16 mouse cellular contexts compared by ENCODE assay signal in the genomic region with DNA sequence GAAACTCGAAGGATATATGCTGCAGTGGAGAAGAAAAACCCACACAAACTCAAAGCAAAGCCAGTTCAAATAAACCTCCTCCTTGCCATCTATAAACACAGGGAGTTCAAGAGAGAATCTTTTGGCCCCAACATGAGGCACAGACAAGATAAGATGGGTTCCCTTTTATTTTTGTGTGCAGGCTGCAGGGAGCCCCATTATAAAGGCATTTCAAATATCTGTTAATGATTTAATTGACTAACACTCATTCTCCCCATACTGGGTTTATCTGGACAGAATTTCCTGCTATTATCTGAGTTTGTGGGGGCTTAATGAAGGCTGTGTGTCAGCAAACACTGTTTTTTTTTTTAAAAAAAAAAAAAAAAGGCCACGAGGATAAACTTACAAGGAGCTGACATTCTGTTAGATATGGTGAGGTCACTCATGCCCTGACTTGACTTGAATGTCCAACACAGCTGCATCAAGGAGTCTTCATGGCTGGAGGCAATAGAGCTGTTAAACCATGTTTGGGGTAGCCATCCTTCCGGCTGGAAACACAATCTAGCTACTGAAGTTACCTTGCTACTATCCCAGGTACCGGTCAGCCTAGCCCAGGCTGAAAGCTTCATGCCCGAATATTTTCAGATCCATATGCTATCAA.
A peak's percentile ranks its signal among the peaks of the same experiment; 100 is the strongest.
DNase-seq lines count a peak whose midpoint lies in the region; ATAC-seq and TF ChIP-seq lines count a peak whose summit lies in the region.
"Had no signal": no experiment of that assay in that cellular context is flagged by ENCODE, and none has a peak within 500 bp of the region (broad histone marks: within the 10 kb centered on the region; RNA-seq: fewer than 3 reads in every experiment).

No protein-coding gene starts in this region.

- H3K4me1 ChIP-seq in heart, embryonic 14.5 days (ENCODE audit: control insufficient read depth in 2 of 2, insufficient read depth in 2 of 2, low read length in 2 of 2) = peaks cover 17 to 18% of the 10 kb centered on the region in 2 experiments; a peak in 3 of 4 replicates
- H3K4me1 ChIP-seq in liver, embryonic 11.5 days (replicated peaks; ENCODE audit: control insufficient read depth, insufficient read depth, low read length) = peaks cover 3% of the 10 kb centered on the region; the same call in 1 of the 2 replicates
- H3K4me1 ChIP-seq in liver, embryonic 12.5 days = no peaks in the 10 kb centered on the region
- H3K4me1 ChIP-seq in embryonic facial prominence, embryonic 14.5 days (ENCODE audit: control insufficient read depth, insufficient read depth, low read length) = peaks cover 22% of the 10 kb centered on the region
- peaks cover 36% of the 10 kb centered on the region for H3K4me1 ChIP-seq in limb, embryonic 14.5 days (ENCODE audit: control insufficient read depth, insufficient read depth, low read length)

- H3K4me2 ChIP-seq in heart, embryonic 14.5 days (ENCODE audit: low read length) = no peak overlapping the region; the same call in 1 of the 2 replicates
- H3K4me2 ChIP-seq in liver, embryonic 11.5 days = no peak overlapping the region
- H3K4me2 ChIP-seq in liver, embryonic 12.5 days = no peak overlapping the region
- no peak overlapping the region for H3K4me2 ChIP-seq in embryonic facial prominence, embryonic 14.5 days (ENCODE audit: low read depth, low read length)
- H3K4me2 ChIP-seq in limb, embryonic 14.5 days (replicated peaks; ENCODE audit: low read depth, low read length, severe bottlenecking) = no peak overlapping the region
- H3K4me2 ChIP-seq: hindbrain, embryonic 14.5 days had no signal

- H3K9ac ChIP-seq in heart, embryonic 14.5 days (ENCODE audit: low read length) = no peak overlapping the region
- no peak overlapping the region for H3K9ac ChIP-seq in liver, embryonic 11.5 days (ENCODE audit: low read depth, low read length)
- no peak overlapping the region for H3K9ac ChIP-seq in liver, embryonic 12.5 days
- H3K9ac ChIP-seq in embryonic facial prominence, embryonic 14.5 days (ENCODE audit: low read depth, low read length) = no peak overlapping the region
- no peak overlapping the region for H3K9ac ChIP-seq in limb, embryonic 14.5 days (ENCODE audit: low read depth, low read length, severe bottlenecking)
- H3K9ac ChIP-seq: hindbrain, embryonic 14.5 days had no signal

- 41% methylated on average over 5 of the region's 5 CpGs for WGBS in heart, embryonic 14.5 days
- 41% methylated on average over 5 of the region's 5 CpGs for WGBS in liver, embryonic 11.5 days
- 43% methylated on average over 5 of the region's 5 CpGs for WGBS in liver, embryonic 12.5 days (ENCODE audit: insufficient replicate concordance)
- WGBS in embryonic facial prominence, embryonic 14.5 days = 29% methylated on average over 5 of the region's 5 CpGs
- 37% methylated on average over 5 of the region's 5 CpGs for WGBS in limb, embryonic 14.5 days

- H3K27me3 ChIP-seq in heart, embryonic 14.5 days (ENCODE audit: control insufficient read depth, insufficient read depth, low read length) = no peaks in the 10 kb centered on the region
- H3K27me3 ChIP-seq in liver, embryonic 11.5 days (replicated peaks; ENCODE audit: control insufficient read depth, insufficient read depth, low read length) = no peaks in the 10 kb centered on the region
- H3K27me3 ChIP-seq in liver, embryonic 12.5 days (replicated peaks) = no peaks in the 10 kb centered on the region
- no peaks in the 10 kb centered on the region for H3K27me3 ChIP-seq in embryonic facial prominence, embryonic 14.5 days (replicated peaks; ENCODE audit: control insufficient read depth, insufficient read depth, low read length)
- H3K27me3 ChIP-seq in limb, embryonic 14.5 days (ENCODE audit: control insufficient read depth, insufficient read depth, low read length) = no peaks in the 10 kb centered on the region

- 0 out of 2 replicates have a peak, but pooled peaks have one; percentile 3 for ATAC-seq in heart, embryonic 14.5 days (ENCODE audit: insufficient number of reproducible peaks, insufficient read depth, low FRiP score, low read depth)
- ATAC-seq in liver, embryonic 11.5 days (replicated peaks; ENCODE audit: low FRiP score) = no peak
- no peak for ATAC-seq in liver, embryonic 12.5 days
- ATAC-seq in embryonic facial prominence, embryonic 14.5 days (ENCODE audit: low read depth) = no peak
- no peak for ATAC-seq in limb, embryonic 14.5 days (ENCODE audit: low FRiP score, low read depth)

- H3K4me3 ChIP-seq in heart, embryonic 14.5 days (ENCODE audit: control insufficient read depth in 1 of 2, insufficient read depth in 1 of 2, low read depth in 1 of 2, low read length in 2 of 2) = no peak overlapping the region
- no peak overlapping the region for H3K4me3 ChIP-seq in liver, embryonic 11.5 days (ENCODE audit: low read depth, low read length)
- H3K4me3 ChIP-seq in liver, embryonic 12.5 days = no peak overlapping the region
- H3K4me3 ChIP-seq in embryonic facial prominence, embryonic 14.5 days (ENCODE audit: low read depth, low read length) = no peak overlapping the region
- no peak overlapping the region for H3K4me3 ChIP-seq in limb, embryonic 14.5 days (replicated peaks; ENCODE audit: low read length)
- H3K4me3 ChIP-seq: erythroblast, embryonic 14.5 days had no signal

- peak overlapping the region; percentile 42 to 67 for H3K27ac ChIP-seq in heart, embryonic 14.5 days (replicated peaks in 1 of 2; ENCODE audit: control insufficient read depth in 1 of 2, insufficient read depth in 1 of 2, low read depth in 2 of 2, low read length in 2 of 2)
- H3K27ac ChIP-seq in liver, embryonic 11.5 days (ENCODE audit: low read depth, low read length) = peak overlapping the region; percentile 52
- H3K27ac ChIP-seq in liver, embryonic 12.5 days = no peak overlapping the region
- peak overlapping the region; percentile 59 for H3K27ac ChIP-seq in embryonic facial prominence, embryonic 14.5 days (replicated peaks; ENCODE audit: low read depth, low read length)
- H3K27ac ChIP-seq in limb, embryonic 14.5 days (replicated peaks; ENCODE audit: low read depth, low read length) = peak overlapping the region; percentile 21; the same call in 1 of the 2 replicates
- H3K27ac ChIP-seq: hindbrain, embryonic 14.5 days had no signal

- no peaks in the 10 kb centered on the region for H3K36me3 ChIP-seq in heart, embryonic 14.5 days (ENCODE audit: control insufficient read depth, insufficient read depth, low read length)
- no peaks in the 10 kb centered on the region for H3K36me3 ChIP-seq in liver, embryonic 11.5 days (ENCODE audit: control insufficient read depth, insufficient read depth, low read length)
- no peaks in the 10 kb centered on the region for H3K36me3 ChIP-seq in liver, embryonic 12.5 days
- no peaks in the 10 kb centered on the region for H3K36me3 ChIP-seq in embryonic facial prominence, embryonic 14.5 days (ENCODE audit: control insufficient read depth, insufficient read depth, low read length)
- H3K36me3 ChIP-seq in limb, embryonic 14.5 days (ENCODE audit: control insufficient read depth, insufficient read depth, low read length) = no peaks in the 10 kb centered on the region

- no peak for DNase-seq in heart, adult 9 months (ENCODE audit: low spot score in 2 of 2)
- DNase-seq in liver, embryonic 11.5 days (ENCODE audit: low spot score) = no peak
- no peak for DNase-seq in embryonic facial prominence, embryonic 14.5 days (ENCODE audit: low spot score)
- DNase-seq in limb, embryonic 14.5 days (ENCODE audit: low spot score) = no peak
- no peak for DNase-seq in retina, postnatal 1 day
- DNase-seq in cerebellum, postnatal 14 days = no peak
- DNase-seq: cerebellum, postnatal 25 days; gastrocnemius, postnatal 25 days; kidney, postnatal 25 days; midbrain, embryonic 14.5 days; right cerebral cortex, postnatal 25 days; thymus, postnatal 25 days had no signal

- H3K9me3 ChIP-seq in heart, embryonic 14.5 days (ENCODE audit: control insufficient read depth, low read length) = no peaks in the 10 kb centered on the region
- H3K9me3 ChIP-seq in liver, embryonic 11.5 days (ENCODE audit: control insufficient read depth, low read length) = no peaks in the 10 kb centered on the region
- no peaks in the 10 kb centered on the region for H3K9me3 ChIP-seq in liver, embryonic 12.5 days (replicated peaks)
- H3K9me3 ChIP-seq in embryonic facial prominence, embryonic 14.5 days (ENCODE audit: control insufficient read depth, low read length) = no peaks in the 10 kb centered on the region
- H3K9me3 ChIP-seq in limb, embryonic 14.5 days (ENCODE audit: control insufficient read depth, low read length) = no peaks in the 10 kb centered on the region

- TF ChIP-seq POLR2A in limb, embryonic 14.5 days (IDR thresholded peaks at IDR 0.05; ENCODE audit: borderline replicate concordance, extremely low read depth, insufficient read depth, insufficient read length) = no peak
